Mouse (Mus musculus): ENCODE measurements around the gene Jmjd8. TPM values are rescaled to one million over a fixed set of nuclear protein-coding genes. Genes with fewer than 3 reads are reported as not detected.

The Jmjd8 gene
- 10 to 100 TPM; 31.0 to 35.5 TPM for total RNA-seq (2023)

GRCm38 (mm10) chr17:25828712-25829557 lies at the start of gene Jmjd8:
TSS of gene Jmjd8 (plus strand) at chr17:25828867.

GRCm38 (mm10) chr17:25785281-25785745 lies 43.4 kb upstream of the Jmjd8 start, which contains the start of gene Haghl:
TSS of gene Haghl (minus strand) at chr17:25785673.

GRCm38 (mm10) chr17:25786280-25786679 lies 42.4 kb upstream of the Jmjd8 start, which contains the start of gene Ccdc78:
TSS of gene Ccdc78 (plus strand) at chr17:25786580.

GRCm38 (mm10) chr17:25792615-25793014 lies 36.1 kb upstream of the Jmjd8 start, which contains the start of gene Fam173a:
TSS of gene Fam173a (minus strand) at chr17:25792901.

GRCm38 (mm10) chr17:25795609-25796092 lies 33.0 kb upstream of the Jmjd8 start, which contains the start of gene AC134908.4:
TSS of gene AC134908.4 (minus strand) at chr17:25795659.

GRCm38 (mm10) chr17:25796951-25797369 lies 31.7 kb upstream of the Jmjd8 start, which contains the start of gene Metrn:
TSS of gene Metrn (minus strand) at chr17:25797136.

GRCm38 (mm10) chr17:25808789-25809605 lies 19.7 kb upstream of the Jmjd8 start, which contains the start of gene Fbxl16:
TSS of gene Fbxl16 (plus strand) at chr17:25809085.

GRCm38 (mm10) chr17:25823452-25823851 lies 5.2 kb upstream of the Jmjd8 start, which contains the start of gene Wdr24:
TSS of gene Wdr24 (plus strand) at chr17:25823627.

GRCm38 (mm10) chr17:25833291-25833663 lies 4.6 kb downstream of the Jmjd8 start, which contains the start of gene Stub1:
TSS of gene Stub1 (minus strand) at chr17:25833404.

GRCm38 (mm10) chr17:25837076-25837410 lies 8.4 kb downstream of the Jmjd8 start, which contains the start of gene Rhbdl1:
TSS of gene Rhbdl1 (minus strand) at chr17:25837295.

GRCm38 (mm10) chr17:25841117-25841880 lies 12.6 kb downstream of the Jmjd8 start, which contains the start of gene Gm20683:
TSS of gene Gm20683 (minus strand) at chr17:25841763.

GRCm38 (mm10) chr17:25844396-25844901 lies 15.8 kb downstream of the Jmjd8 start, which contains the start of gene Rhot2:
TSS of gene Rhot2 (minus strand) at chr17:25844851.

GRCm38 (mm10) chr17:25860832-25861703 lies 32.4 kb downstream of the Jmjd8 start, which contains the start of gene Wdr90:
TSS of gene Wdr90 (minus strand) at chr17:25861501.

GRCm38 (mm10) chr17:25868601-25869191 lies 40.0 kb downstream of the Jmjd8 start, which contains the start of gene Mcrip2:
TSS of gene Mcrip2 (minus strand) at chr17:25868764.

GRCm38 (mm10) chr17:25874721-25875170 lies 46.1 kb downstream of the Jmjd8 start, which contains the start of gene Mettl26:
TSS of gene Mettl26 (plus strand) at chr17:25875074.

GRCm38 (mm10) chr17:25880196-25880910 lies 51.7 kb downstream of the Jmjd8 start, which contains the start of gene Wfikkn1:
TSS of gene Wfikkn1 (minus strand) at chr17:25880858.

